Mouse (Mus musculus): ENCODE measurements around the gene Slc25a45. TPM values are rescaled to one million over a fixed set of nuclear protein-coding genes. Genes with fewer than 3 reads are reported as not detected.

The Slc25a45 gene
- total RNA-seq, 1 experiment from 2014 or later, result 48.1 TPM

- ATAC-seq (replicated peaks in 1 of 2; ENCODE audit: insufficient read depth in 1 of 2, low FRiP score in 2 of 2, low TSS enrichment in 1 of 2, low read depth in 1 of 2, poor library complexity in 2 of 2, severe bottlenecking in 2 of 2), result no peak
Measured at GRCm38 (mm10) chr19:5838892-5839165, 38.8 kb upstream of the Slc25a45 start.

- ATAC-seq (replicated peaks in 1 of 2; ENCODE audit: insufficient read depth in 1 of 2, low FRiP score in 2 of 2, low TSS enrichment in 1 of 2, low read depth in 1 of 2, poor library complexity in 2 of 2, severe bottlenecking in 2 of 2), result no peak
Measured at GRCm38 (mm10) chr19:5839317-5840085, 38.1 kb upstream of the Slc25a45 start.

- no peak for ATAC-seq (replicated peaks in 1 of 2; ENCODE audit: insufficient read depth in 1 of 2, low FRiP score in 2 of 2, low TSS enrichment in 1 of 2, low read depth in 1 of 2, poor library complexity in 2 of 2, severe bottlenecking in 2 of 2)
Measured at GRCm38 (mm10) chr19:5840086-5840889, 37.3 kb upstream of the Slc25a45 start.

GRCm38 (mm10) chr19:5840890-5841388 is 36.7 kb upstream of the Slc25a45 start:
- no peak for ATAC-seq (replicated peaks in 1 of 2; ENCODE audit: insufficient read depth in 1 of 2, low FRiP score in 2 of 2, low TSS enrichment in 1 of 2, low read depth in 1 of 2, poor library complexity in 2 of 2, severe bottlenecking in 2 of 2)

GRCm38 (mm10) chr19:5841389-5841946 is 36.1 kb upstream of the Slc25a45 start:
- no peak for ATAC-seq (replicated peaks in 1 of 2; ENCODE audit: insufficient read depth in 1 of 2, low FRiP score in 2 of 2, low TSS enrichment in 1 of 2, low read depth in 1 of 2, poor library complexity in 2 of 2, severe bottlenecking in 2 of 2)

GRCm38 (mm10) chr19:5841999-5842784 is 35.4 kb upstream of the Slc25a45 start:
- ATAC-seq (replicated peaks in 1 of 2; ENCODE audit: insufficient read depth in 1 of 2, low FRiP score in 2 of 2, low TSS enrichment in 1 of 2, low read depth in 1 of 2, poor library complexity in 2 of 2, severe bottlenecking in 2 of 2), result no peak

GRCm38 (mm10) chr19:5842785-5843730 is 34.5 kb upstream of the Slc25a45 start:
- no peak for ATAC-seq (replicated peaks in 1 of 2; ENCODE audit: insufficient read depth in 1 of 2, low FRiP score in 2 of 2, low TSS enrichment in 1 of 2, low read depth in 1 of 2, poor library complexity in 2 of 2, severe bottlenecking in 2 of 2)

- ATAC-seq (replicated peaks in 1 of 2; ENCODE audit: insufficient read depth in 1 of 2, low FRiP score in 2 of 2, low TSS enrichment in 1 of 2, low read depth in 1 of 2, poor library complexity in 2 of 2, severe bottlenecking in 2 of 2), result no peak
Measured at GRCm38 (mm10) chr19:5843781-5844691, 33.6 kb upstream of the Slc25a45 start.

GRCm38 (mm10) chr19:5844831-5845318 is 32.7 kb upstream of the Slc25a45 start:
- ATAC-seq (replicated peaks in 1 of 2; ENCODE audit: insufficient read depth in 1 of 2, low FRiP score in 2 of 2, low TSS enrichment in 1 of 2, low read depth in 1 of 2, poor library complexity in 2 of 2, severe bottlenecking in 2 of 2), result peak; percentile 12 to 14

GRCm38 (mm10) chr19:5845319-5846135 is 32.1 kb upstream of the Slc25a45 start:
- peak; percentile 36 to 43 for ATAC-seq (replicated peaks in 1 of 2; ENCODE audit: insufficient read depth in 1 of 2, low FRiP score in 2 of 2, low TSS enrichment in 1 of 2, low read depth in 1 of 2, poor library complexity in 2 of 2, severe bottlenecking in 2 of 2)

GRCm38 (mm10) chr19:5846154-5846553 is 31.5 kb upstream of the Slc25a45 start:
- ATAC-seq (replicated peaks in 1 of 2; ENCODE audit: insufficient read depth in 1 of 2, low FRiP score in 2 of 2, low TSS enrichment in 1 of 2, low read depth in 1 of 2, poor library complexity in 2 of 2, severe bottlenecking in 2 of 2), result no peak

- ATAC-seq (replicated peaks in 1 of 2; ENCODE audit: insufficient read depth in 1 of 2, low FRiP score in 2 of 2, low TSS enrichment in 1 of 2, low read depth in 1 of 2, poor library complexity in 2 of 2, severe bottlenecking in 2 of 2), result peak; percentile 3 to 8; a peak in 3 of 4 replicates
Measured at GRCm38 (mm10) chr19:5846557-5847305, 30.9 kb upstream of the Slc25a45 start.

GRCm38 (mm10) chr19:5847306-5847796 is 30.3 kb upstream of the Slc25a45 start:
- ATAC-seq (replicated peaks in 1 of 2; ENCODE audit: insufficient read depth in 1 of 2, low FRiP score in 2 of 2, low TSS enrichment in 1 of 2, low read depth in 1 of 2, poor library complexity in 2 of 2, severe bottlenecking in 2 of 2), result no peak
